16 mouse cellular contexts compared by ENCODE assay signal in the genomic region with DNA sequence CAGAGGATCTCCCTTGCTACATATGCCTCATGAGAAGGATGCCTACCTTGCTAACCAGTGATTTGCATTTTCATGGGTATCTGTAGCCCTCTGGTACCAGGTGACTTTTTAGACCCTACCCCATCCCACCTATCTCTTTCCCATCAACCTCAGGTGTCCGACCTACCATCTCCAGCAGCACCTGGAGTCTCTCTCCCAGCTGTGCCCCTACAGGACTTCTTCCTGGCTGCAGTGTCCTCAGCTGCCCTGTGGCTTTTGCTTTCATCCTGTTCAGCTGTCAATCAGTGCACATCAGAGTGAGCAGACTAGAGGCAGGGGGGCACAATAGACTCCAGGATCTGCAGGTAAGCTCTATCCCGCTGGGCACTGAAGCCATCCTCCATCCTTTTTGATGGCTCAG. TPM values are rescaled to one million over a fixed set of nuclear protein-coding genes. Genes with fewer than 3 reads are reported as not detected.
"Had no signal": no experiment of that assay in that cellular context is flagged by ENCODE, and none has a peak within 500 bp of the region (broad histone marks: within the 10 kb centered on the region; RNA-seq: fewer than 3 reads in every experiment).

No protein-coding gene starts in this region.

- DNase-seq: retina, postnatal 1 day; right cerebral cortex, adult 18-20 months; right cerebral cortex, postnatal 14 days; right cerebral cortex, postnatal 25 days; right cerebral cortex, postnatal 4 days; spleen, adult 18-20 months; thymus, adult 18-20 months; thymus, adult 2 months; thymus, postnatal 14 days; thymus, postnatal 25 days; thymus, postnatal 36 days; thymus, postnatal 4 days had no signal

- H3K36me3 ChIP-seq: neural tube, embryonic 15.5 days; stomach, embryonic 15.5 days had no signal

- H3K9ac ChIP-seq: neural tube, embryonic 15.5 days; stomach, embryonic 15.5 days had no signal

- H3K4me3 ChIP-seq: neural tube, embryonic 15.5 days; stomach, embryonic 15.5 days had no signal

- H3K27ac ChIP-seq: neural tube, embryonic 15.5 days; stomach, embryonic 15.5 days; stomach, postnatal 0 days had no signal

- H3K4me1 ChIP-seq: neural tube, embryonic 15.5 days; stomach, embryonic 15.5 days had no signal

- H3K4me2 ChIP-seq: neural tube, embryonic 15.5 days; stomach, embryonic 15.5 days had no signal

- H3K9me3 ChIP-seq: neural tube, embryonic 15.5 days; stomach, embryonic 15.5 days had no signal

- H3K27me3 ChIP-seq: neural tube, embryonic 15.5 days; stomach, embryonic 15.5 days had no signal

RNA-seq across cellular contexts. Expression of a gene that starts 37.5 kb away (rescaled TPM):
- total RNA-seq: neutrophil, adult 5-6 weeks had no signal
